Mouse (Mus musculus): ENCODE measurements around the gene Pou2f3. TPM values are rescaled to one million over a fixed set of nuclear protein-coding genes. Genes with fewer than 3 reads are reported as not detected.
A peak's percentile ranks its signal among the peaks of the same experiment; 100 is the strongest.

Pou2f3 gene
- total RNA-seq, 2 experiments from 2014 or later = not detected

DNA sequence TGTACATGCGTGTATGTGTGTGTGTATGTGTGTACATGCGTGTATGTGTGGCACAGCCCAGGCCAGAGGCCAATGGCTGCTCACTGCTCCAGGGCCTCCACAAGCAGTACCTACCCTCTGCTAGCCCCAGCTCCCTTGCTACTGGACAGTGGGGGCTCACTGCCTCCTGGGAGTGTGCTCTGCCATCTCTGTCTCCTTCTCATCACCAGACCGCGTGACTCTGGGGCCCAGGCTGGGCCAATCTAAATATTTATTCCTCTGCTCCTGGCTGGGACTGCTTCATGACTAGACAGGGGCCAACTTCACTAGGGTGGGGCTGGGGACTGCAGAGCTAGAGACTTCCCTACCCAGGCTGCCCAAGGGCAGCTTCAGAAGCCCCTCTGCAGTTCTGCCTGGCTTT, 21.6 kb upstream of the Pou2f3 start:
- DNase-seq (ENCODE audit: low spot score in 2 of 2) = no peak

DNA sequence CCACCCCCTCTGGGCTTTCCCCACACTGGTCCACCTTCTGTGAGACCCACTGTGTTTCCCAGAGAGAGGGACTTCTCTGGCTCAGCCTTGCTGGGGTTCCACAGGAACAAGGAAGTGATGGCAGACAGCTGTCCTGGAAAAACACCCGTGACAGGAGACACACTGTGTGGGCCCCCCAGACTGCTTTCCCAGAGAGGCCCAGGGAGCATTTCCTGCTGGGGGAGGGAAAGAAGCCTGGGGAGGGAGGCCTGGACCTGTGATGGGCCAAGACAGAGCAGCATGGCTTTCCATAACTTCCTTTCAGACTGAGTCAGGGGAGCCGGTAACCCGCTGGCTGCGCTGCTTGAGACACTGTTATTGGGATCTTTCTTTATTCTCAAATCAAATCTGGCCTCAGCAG, 20.7 kb upstream of the Pou2f3 start:
- no peak for DNase-seq (ENCODE audit: low spot score in 2 of 2)

DNA sequence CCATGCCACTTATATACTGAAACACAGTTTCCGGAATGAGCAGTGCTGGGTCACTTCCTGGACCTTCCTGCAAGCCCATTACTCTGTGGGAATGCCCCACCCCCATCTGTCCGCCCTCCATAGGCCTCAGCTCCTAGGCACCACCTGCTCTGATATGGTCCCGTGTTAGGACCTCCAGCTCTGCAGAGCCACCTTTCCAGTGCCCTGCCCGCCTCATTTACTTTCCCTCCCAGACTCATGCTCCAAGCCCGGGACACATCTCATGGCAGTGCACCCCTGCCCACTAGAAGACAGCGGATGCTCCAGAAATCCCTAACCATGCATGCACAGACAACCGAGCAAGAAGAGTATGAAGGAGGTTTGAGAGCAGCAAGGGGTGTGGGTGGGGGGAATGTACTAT, 19.8 kb upstream of the Pou2f3 start:
- no peak for DNase-seq (ENCODE audit: low spot score in 2 of 2)

DNA sequence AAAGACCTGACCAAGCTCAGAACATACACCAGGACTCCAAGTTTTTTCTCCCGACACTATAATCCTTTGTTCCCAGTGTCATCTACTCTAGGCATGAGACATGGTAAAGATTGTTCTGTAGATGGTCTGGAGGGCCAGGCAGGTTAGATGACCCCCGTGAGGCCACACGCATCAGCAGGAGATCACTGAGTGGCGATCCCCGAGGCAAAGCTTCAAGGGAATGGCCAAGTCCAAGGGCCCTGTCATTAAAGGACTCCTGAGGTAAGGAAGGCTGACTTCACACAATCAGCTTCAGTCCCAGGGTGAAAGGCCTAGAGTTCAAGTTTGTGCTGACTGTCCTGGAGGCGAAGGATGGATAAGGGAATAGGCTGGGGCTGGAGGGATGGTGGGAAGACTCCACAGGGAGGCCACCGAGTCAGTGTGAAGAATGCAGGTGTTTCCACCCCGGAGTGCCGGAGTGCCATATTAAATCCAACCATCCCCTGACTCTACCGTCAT, 19.3 kb upstream of the Pou2f3 start:
- no peak for DNase-seq (ENCODE audit: low spot score in 2 of 2)

DNA sequence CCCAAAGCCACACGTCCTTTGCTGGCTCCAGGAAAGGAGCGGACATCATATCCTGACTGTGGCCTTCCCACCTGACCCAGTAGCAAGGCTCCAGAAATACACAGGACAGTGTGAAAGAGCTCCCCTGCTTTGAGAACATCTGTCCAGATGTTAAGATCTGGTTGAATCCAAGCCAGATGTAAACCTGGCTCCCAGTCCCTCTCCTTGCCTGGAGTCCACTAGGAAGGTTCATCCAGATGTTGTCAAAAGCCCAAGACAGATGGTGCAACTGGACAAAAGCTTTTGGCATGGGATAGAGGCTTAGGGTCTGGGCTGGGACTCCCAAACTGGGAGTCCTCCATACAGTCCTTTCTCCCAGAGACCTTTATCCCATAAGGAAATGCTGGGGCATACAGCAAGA, 18.6 kb upstream of the Pou2f3 start:
- DNase-seq (ENCODE audit: low spot score in 2 of 2) = no peak

DNA sequence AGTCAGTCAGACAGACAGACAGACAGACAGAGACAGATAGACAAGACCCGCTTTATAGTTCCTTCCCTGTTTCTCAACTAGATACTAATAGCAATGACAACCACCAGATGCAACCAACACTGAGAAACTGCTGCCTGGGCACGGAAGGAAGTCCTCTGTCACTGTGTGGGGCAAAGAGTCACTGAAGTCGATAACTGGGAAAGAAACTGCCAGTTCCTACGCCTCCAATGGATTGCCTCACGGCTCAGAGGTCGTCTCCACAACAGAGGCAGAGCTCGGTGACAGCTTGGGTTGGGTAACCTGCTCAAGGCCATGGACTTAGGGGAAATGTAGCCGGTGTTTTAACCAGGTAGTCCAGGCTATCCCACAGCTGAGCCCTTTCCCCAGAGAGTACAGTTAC, 17.5 kb upstream of the Pou2f3 start:
- no peak for DNase-seq (ENCODE audit: low spot score in 2 of 2)

DNA sequence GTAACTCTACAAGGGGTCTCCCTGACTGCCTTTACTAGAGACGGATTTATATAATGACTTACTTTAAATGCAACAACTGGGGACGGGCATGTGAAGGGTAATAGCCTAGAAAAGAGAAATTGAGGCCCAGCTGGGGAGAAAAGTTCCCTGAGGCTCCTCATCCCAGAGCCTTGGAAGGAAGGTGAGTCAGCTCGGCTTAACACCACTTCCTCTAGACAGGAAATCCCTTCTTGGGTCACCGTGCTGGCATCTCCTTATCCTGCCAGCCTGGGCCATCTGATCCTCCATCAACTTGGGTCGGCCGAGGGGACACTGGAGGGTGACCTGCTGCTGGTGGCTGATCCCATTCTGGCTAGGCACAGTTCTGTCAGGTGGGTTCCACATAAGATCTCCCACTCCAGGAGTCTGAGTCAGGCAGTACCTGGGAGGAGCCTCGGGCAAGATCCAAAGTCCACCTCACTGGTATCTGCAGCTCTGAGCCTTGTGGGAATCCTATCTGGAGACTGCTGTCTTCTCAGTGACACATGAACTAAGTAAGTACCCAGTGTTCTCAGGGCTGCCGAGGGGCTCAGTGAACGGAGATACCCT, 16.5 kb upstream of the Pou2f3 start:
- no peak for DNase-seq (ENCODE audit: low spot score in 2 of 2)

DNA sequence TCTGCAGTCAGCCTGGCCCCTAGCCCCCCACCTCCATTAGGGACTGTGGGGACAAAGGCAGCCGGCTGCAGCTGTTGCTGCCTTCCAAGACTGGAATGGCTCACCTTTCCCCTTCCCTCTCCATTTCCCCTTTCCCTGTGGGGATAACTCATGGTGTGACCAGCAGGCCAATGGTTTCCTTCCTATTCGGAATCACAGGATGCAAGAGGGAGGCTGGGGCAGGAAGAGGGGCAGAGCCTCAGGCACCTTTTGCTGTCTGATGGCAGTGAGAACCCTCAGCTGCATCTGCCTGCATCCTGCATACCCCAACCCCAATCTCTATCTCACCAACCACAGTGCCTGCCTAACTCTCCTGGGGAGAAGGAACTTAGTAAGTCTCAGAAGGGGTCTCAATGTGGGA, 15.3 kb upstream of the Pou2f3 start:
- no peak for DNase-seq (ENCODE audit: low spot score in 2 of 2)

DNA sequence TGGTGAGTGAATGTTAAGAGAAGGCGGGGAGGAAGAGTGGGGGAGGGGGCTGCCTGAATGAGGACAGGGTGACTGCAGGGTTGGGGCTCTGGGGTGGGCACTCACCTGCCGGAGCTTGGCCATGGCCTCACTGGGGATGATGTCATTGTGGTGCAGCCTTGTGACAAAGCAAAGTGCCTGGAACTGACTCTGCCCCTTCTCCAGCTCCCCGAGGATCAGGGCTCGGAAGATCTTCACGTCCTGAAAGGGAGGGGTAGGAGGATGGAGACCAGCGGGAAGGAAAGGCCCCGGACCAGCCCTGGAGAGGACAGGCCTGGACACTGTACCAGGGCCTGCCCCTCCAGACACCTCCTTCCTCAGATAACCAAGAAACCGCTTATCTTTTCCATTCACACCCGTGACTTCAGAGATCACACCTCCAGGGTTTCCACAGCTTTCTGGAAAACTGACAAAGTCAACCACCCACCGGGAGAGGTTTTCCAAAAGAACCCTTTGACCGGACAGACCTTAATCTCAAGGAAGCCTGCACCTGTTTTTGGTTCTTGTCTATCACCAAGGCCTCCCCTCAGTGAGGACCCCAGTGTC, 14.7 kb upstream of the Pou2f3 start:
- DNase-seq (ENCODE audit: low spot score in 2 of 2) = no peak

DNA sequence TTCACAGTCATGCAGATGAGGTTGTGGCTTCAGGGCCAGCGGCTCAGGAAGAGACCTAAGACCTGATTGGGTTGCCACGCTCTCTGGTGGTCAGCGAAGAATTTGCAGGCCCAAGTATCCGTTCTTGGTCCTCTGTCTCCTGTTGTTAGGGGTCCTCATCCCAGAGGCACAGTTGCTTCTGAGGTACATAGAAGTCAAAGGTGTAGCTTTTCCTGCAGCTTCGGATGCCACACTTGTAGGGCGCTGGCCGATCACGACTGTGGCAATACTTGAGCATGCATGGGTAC, 12.2 kb upstream of the Pou2f3 start:
- DNase-seq (ENCODE audit: low spot score in 2 of 2) = no peak

DNA sequence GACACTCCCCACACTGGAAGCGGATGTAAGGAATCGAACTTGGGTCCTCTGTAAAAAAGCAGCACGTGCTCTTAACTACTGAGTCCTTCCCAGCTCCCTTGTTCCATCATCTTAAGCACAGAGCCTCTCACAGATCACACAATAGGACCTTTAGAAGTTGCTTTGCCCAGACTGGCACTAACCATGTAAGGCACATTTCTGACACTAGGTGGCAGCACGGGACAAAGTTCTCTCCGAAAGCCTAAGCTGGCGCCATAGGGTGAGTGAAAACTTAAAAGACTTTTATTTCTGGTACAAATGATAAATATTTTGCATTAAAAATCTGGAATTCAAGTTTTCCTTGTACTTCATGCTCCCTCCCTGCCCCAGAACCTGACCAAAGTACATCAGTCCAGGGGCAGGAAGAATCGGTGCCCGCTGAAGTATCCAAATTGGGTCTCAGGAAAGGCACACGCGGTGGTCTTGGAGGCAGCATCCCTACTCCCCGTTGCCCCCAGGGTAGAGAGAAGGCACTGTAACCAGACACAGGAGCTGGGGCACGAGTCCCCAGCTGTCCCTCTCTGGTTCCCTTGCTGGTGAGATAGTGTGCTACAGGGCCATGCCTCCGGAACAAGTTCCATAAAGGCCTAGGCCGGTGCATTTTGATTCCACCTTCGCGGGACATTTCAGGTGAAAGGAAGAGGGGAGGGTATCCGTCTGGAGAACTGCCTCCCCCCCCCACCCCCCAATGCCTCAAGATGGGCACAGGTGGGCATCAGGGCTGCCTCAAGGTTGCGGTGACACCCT, 11.7 kb upstream of the Pou2f3 start:
- DNase-seq (ENCODE audit: low spot score in 2 of 2) = peak; percentile 81 to 92

DNA sequence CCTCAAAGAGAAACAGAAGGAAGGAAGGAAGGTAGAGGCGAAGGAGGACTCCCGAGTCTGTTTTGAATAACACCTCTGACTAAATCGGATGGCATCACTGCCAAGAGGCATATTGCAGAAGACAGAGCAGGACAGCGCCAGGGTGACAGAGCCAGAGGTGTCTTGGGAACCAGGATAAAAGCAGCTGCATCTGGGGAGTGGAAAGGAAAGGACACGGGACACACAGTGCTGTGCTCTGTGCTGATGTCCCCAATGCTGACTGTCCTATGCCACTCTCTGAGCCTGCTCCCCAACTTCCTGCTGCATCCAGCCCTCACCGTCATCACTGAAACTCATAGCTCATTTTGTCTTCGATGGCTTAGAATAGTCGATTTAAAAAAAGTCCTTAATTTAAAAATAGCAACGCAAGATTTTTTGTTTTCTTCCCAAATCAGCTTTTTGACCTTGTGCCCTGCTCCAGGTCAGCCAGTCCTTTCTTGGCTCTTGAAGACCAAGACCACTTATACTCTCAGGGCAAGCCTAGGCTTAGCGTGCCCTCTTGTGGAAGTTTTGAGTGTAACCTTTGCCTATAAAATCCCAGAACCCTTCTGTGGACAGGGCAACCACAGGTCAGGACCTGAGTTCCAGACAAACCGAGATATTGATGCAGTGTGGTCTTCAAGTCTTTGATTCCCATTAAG, 742 bp upstream of the Pou2f3 start:
- DNase-seq (ENCODE audit: low spot score in 2 of 2) = peak; percentile 47 to 65

DNA sequence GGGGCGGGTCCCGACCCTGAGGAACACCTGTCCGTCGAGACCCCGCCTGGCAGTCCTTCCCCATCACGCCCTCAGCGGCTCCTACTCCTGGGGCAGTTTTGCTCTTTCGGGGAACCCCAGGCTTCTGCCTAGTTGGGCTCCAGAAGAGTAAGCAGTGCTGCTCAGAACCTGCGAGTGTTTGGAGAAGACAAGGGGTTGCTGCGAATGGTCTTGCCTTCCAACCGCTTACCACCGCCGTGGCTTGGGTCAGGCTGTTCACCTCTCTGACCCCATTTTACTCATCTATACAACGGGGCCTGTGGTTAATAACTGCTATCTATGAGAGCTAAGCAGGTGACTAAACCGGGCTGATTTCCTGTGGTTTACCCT, 4.2 kb downstream of the Pou2f3 start:
- DNase-seq (ENCODE audit: low spot score in 2 of 2) = no peak

DNA sequence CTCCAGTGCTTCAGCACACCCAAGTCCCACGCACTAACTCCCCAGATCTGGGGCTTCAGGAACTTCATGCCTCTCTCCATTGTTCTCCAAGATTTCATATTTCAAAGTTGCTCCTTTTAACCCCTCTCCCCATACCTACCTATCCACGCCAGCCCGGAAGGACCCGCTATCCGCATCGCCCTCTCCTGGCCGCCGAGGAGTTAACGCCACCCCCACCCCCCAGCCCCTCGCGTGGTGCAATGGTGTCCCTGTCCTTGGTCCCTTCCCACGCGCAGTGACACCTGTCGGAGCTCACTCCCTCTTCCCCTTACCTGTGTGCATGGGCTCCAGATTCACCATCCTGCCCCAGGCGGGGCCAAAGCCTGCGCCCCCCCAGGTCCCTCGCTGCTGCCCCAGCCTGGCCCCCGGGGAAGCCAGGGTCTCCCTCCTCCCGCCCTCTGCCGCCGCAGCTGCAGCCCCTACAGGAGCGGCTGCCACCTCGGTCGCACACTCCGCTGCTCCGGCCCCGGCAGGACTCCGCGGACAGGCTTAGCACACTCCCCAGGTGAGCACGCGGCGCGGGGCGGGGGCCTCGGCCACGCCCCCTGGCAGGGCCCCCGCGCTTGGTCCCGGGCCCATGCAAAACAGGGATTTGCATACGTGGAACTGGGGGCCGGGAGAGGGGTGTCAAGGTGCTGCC, 4.7 kb downstream of the Pou2f3 start:
- DNase-seq (ENCODE audit: low spot score in 2 of 2) = no peak

DNA sequence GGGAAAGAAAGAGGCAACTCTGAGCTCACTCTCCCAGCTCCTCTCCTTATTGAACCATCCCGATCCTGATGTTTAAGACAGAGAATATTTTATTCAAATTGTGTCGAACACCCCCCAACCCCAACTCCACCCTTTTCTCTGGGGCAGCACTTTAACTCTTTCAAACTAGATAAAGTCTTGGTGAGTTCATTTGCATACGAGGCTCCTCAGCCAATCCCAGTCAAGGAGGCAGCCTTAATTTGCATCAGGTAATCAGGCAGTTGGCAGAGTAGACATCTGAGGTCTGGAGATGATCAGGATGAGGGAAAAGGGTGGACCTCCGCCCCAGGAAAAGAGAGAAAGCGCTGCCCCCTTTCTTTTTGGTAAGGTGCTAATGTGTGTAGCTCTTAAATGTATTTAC, 10.0 kb downstream of the Pou2f3 start:
- DNase-seq (ENCODE audit: low spot score in 2 of 2) = no peak

DNA sequence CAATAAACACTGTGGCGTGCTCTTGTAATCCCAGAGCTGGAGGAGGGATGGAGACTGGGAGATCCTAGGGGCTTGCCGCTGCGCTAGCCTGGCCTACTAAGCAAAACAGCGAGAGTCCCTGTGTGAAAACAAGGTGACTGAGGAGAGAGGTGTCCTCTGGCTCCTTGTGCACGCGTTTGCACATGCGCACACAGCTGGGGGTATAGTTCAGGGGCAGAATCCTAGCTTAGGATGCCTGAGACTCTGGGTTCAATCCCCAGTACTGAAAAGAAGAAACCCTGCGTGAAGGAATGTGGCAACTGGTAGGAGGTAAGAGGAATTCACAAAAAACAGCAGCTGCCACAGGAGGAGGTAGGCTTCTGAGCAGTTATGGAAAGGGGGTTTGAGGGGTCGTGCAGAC, 16.2 kb downstream of the Pou2f3 start:
- no peak for DNase-seq (ENCODE audit: low spot score in 2 of 2)

DNA sequence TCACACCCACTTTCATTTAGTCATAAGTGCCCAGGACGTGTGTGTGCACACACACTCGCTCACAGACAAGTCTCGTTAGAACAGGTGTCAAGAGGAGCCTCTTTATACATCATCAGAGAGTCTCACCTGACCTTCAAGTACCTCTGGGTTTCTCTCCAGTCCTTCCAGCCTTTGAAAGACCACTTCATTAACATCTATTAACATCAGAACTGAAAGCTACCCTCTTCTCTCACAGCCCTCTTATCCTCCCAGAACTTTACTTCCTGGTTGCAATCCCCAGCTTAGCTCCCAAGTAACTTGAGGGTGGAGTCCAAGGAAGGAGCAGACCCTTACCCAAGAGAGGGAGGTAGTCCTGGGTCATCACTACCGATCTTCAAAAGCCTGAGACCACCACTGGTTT, 18.6 kb downstream of the Pou2f3 start:
- DNase-seq (ENCODE audit: low spot score in 2 of 2) = no peak

DNA sequence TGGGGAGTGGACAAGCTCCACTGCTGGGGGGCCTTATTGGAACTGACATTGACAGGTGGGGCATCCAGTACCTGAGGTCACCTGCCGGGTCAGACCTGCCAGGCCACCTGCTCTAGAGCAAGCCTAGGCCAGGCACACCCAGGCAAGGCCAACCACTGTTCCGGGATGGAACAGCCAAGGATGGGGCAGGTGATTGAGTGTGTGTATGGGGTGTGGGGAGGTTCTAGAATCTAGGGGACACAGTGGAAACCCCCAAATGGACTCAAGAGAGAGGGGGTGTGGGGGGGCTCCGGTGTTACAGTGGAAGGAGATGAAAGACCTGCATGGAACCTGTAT, 21.2 kb downstream of the Pou2f3 start:
- no peak for DNase-seq (ENCODE audit: low spot score in 2 of 2)

DNA sequence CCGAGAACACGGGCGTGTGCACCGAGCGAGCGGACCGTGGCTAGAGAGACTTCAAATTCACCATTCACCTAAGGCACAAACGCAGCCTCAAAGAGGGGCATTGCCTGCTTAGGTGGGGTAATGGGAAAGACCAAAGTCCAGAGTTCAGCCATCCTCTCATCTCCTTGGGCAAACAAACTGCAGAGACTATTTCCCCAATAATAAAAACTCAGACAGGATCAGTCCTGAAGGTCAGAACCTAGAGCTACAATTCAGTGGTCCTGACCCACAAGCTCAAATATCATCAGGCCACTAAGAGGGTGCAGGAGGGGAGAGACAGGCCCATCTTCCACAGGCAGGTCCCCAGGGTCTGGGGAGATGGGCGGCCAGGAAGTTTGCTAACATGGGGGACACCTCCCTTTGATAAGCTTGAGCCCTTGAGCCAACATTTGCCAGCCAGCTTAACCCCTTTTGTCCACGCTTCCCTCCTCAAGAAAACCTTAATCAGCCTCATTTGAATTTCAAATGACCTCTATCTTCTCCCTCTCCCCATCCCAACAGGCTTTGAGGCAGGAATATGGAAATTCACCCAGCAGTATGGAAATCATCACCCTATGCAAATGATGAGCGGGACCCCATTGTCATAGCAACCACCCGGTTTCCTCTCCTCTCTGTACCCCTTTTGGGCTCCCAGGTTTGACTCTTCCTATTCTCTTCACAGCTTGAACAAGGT, 21.7 kb downstream of the Pou2f3 start:
- DNase-seq (ENCODE audit: low spot score in 2 of 2) = no peak

DNA sequence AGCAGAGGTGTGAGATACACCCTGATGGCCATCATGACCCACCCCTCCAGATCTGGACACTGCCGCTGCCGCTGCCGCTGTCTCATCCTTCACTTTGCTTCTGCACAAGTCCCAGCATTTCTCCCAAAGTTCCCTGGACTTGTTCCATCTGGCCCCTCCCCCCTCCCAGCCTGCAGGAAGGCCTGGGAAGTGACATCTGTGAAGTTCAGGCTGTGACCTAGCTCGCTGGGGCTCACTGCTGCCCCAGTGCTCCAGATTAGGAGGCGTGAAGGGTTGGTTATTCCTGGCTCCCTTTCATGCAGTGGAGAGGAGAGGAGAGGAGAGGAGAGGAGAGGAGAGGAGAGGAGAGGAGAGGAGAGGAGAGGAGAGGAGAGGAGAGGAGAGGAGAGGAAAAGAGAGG, 30.6 kb downstream of the Pou2f3 start:
- DNase-seq (ENCODE audit: low spot score in 2 of 2) = no peak

DNA sequence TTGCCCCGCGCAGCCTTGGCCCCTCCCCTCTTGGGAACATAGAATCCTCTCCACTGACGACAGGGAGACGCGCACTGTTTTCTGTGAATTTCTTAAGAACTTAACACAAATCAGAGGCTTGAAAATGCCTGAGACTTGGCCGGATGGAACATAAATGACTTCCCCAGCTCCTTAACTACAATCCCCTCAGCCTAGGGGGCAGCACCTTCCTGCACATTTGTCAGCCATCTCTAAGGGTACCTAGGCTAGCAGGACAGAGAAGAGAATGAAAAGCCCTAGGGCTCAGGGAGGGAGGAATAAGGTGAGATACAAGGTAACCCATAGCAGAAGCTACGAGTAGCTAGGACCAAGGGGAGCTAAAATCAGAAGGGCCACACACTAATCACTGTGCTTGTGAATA, 32.0 kb downstream of the Pou2f3 start:
- DNase-seq (ENCODE audit: low spot score in 2 of 2) = no peak

Measured in layer of hippocampus, postnatal 14 days (tissue).